Mouse (Mus musculus): Measurements from ENCODE around the gene Fxyd1.

The Fxyd1 gene

GRCm38 (mm10) chr7:31052636-31053434, 4.2 kb downstream of the Fxyd1 start:
- no peak for DNase-seq (ENCODE audit: low read depth in 2 of 2, low spot score in 2 of 2)

GRCm38 (mm10) chr7:31052251-31052635, 4.8 kb downstream of the Fxyd1 start:
- DNase-seq (ENCODE audit: low read depth in 2 of 2, low spot score in 2 of 2), result no peak

GRCm38 (mm10) chr7:31051321-31052021, 5.5 kb downstream of the Fxyd1 start, which contains the start of gene Fxyd7:
Fxyd7 (minus strand) TSS chr7:31051467.
- DNase-seq (ENCODE audit: low read depth in 2 of 2, low spot score in 2 of 2), result no peak

- DNase-seq (ENCODE audit: low read depth in 2 of 2, low spot score in 2 of 2), result no peak
These were observed 6.1 kb downstream of the Fxyd1 start for GRCm38 (mm10) chr7:31050921-31051320.

- DNase-seq (ENCODE audit: low read depth in 2 of 2, low spot score in 2 of 2), result no peak
These were observed 6.5 kb downstream of the Fxyd1 start for GRCm38 (mm10) chr7:31050487-31050886.

- DNase-seq (ENCODE audit: low read depth in 2 of 2, low spot score in 2 of 2), result no peak
These were observed 7.1 kb downstream of the Fxyd1 start for GRCm38 (mm10) chr7:31049846-31050281.

GRCm38 (mm10) chr7:31049135-31049845, 7.7 kb downstream of the Fxyd1 start:
- DNase-seq (ENCODE audit: low read depth in 2 of 2, low spot score in 2 of 2), result no peak

- DNase-seq (ENCODE audit: low read depth in 2 of 2, low spot score in 2 of 2), result no peak
These were observed 14.5 kb downstream of the Fxyd1 start, which contains the start of gene Fxyd5 for GRCm38 (mm10) chr7:31042431-31042910. Fxyd5 (minus strand) TSS chr7:31042481.

GRCm38 (mm10) chr7:31041662-31042315, 15.2 kb downstream of the Fxyd1 start:
- peak; percentile 60 to 76 for DNase-seq (ENCODE audit: low read depth in 2 of 2, low spot score in 2 of 2)

GRCm38 (mm10) chr7:31041023-31041407, 16.0 kb downstream of the Fxyd1 start:
- DNase-seq (ENCODE audit: low read depth in 2 of 2, low spot score in 2 of 2), result no peak

GRCm38 (mm10) chr7:31040281-31041022, 16.5 kb downstream of the Fxyd1 start:
- DNase-seq (ENCODE audit: low read depth in 2 of 2, low spot score in 2 of 2), result no peak

GRCm38 (mm10) chr7:31039011-31039410, 18.0 kb downstream of the Fxyd1 start:
- no peak for DNase-seq (ENCODE audit: low read depth in 2 of 2, low spot score in 2 of 2)

- DNase-seq (ENCODE audit: low read depth in 2 of 2, low spot score in 2 of 2), result no peak
These were observed 19.3 kb downstream of the Fxyd1 start for GRCm38 (mm10) chr7:31037675-31038074.

- DNase-seq (ENCODE audit: low read depth in 2 of 2, low spot score in 2 of 2), result no peak
These were observed 20.1 kb downstream of the Fxyd1 start for GRCm38 (mm10) chr7:31036917-31037316.

GRCm38 (mm10) chr7:31035291-31035690, 21.7 kb downstream of the Fxyd1 start:
- DNase-seq (ENCODE audit: low read depth in 2 of 2, low spot score in 2 of 2), result no peak

- DNase-seq (ENCODE audit: low read depth in 2 of 2, low spot score in 2 of 2), result peak in 1 of 2 experiments; percentile 72
These were observed 22.2 kb downstream of the Fxyd1 start for GRCm38 (mm10) chr7:31034789-31035188.

- DNase-seq (ENCODE audit: low read depth in 2 of 2, low spot score in 2 of 2), result peak; percentile 78 to 80
These were observed 23.4 kb downstream of the Fxyd1 start for GRCm38 (mm10) chr7:31033409-31034165.

GRCm38 (mm10) chr7:31031731-31032130, 25.3 kb downstream of the Fxyd1 start:
- no peak for DNase-seq (ENCODE audit: low read depth in 2 of 2, low spot score in 2 of 2)

- DNase-seq (ENCODE audit: low read depth in 2 of 2, low spot score in 2 of 2), result no peak
These were observed 26.3 kb downstream of the Fxyd1 start for GRCm38 (mm10) chr7:31030717-31031116.

All from CD8-positive naive resting alpha-beta T cell, adult 2 months (primary cell).